Mouse (Mus musculus): ENCODE measurements at regions not wholly inside any gene's neighbourhood (a gene's known extent, or its start where the extent isn't known, plus 50 kb on each side); places are given as distances from the start of the nearest gene placed in this dataset.

DNA sequence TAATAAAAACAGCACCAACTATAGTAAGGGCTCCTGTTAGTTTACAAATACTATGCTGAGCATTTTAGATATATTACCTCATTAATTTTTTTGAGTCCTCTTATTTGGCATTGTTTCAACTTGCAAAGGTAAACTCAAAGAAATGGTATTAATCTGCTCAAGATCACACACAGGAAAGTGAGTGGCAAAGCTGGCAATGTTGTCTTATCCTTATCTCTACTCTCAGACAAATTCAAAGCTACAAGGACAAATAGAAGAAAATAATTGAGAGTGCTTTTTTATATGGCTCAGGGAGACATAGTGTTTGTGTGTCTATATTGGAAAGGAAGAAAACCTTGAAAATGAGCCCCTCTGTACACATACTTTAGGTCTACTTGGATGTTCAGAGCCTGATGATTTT is 411.9 kb upstream of the Mgat4c start:
- no peak for DNase-seq (ENCODE audit: extremely low spot score in 1 of 2, low spot score in 1 of 2)

DNA sequence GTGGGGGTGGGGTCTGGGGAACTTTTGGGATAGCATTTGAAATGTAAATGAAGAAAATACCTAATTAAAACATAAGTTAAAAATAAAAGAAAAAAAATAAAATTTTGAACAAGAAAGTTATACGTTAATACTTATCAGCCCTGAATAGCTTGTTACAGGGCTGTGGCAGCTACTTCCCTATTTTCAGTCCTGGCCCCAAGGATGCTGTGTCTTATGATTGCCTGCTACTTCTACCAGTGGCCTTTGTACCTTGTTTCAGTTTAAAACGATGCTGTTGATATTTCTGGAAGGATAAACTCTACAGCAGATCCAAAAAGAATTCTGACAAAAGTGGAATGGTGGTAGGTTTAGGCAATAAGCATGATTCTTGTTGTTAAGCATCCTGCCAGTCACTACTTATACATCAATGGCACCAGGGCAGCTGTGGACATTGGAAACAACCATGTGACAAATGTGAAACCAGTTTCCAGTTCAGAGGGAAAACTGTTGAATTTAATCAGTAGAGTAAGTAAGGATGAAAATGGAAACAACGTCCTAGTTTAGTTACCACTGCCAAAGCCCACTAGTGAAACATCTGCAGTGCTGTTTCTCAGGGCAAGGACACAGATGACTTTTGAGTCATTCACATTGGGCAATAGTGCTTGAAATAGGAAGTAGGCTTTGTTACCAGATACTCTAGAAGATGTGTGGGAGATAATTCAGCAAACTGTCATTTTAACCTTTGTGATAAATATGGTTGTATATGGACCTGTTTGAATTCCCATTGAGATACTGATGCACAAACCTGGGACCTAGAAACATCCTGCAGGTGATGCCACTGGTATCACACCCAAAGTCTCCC is 409.6 kb upstream of the Mgat4c start:
- DNase-seq (ENCODE audit: extremely low spot score in 1 of 2, low spot score in 1 of 2), result no peak

DNA sequence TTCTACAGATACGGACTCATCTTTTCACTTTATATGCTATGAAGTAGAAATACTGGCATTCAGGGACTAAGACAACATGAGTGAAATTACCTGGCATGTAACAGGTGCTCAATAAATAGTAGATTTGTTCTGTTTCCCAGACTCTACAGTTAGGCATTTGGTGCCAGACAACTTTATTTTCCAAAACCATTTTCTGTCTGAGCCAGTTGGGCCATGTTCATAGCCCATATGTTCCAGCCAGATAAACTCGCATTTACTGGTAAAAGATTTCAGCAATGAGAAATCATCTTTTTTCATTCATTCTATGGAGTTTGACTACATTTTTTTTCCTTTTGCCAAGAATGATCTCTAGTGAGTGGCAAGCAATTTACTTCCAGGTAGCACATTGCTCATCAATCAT is 393.2 kb upstream of the Mgat4c start:
- DNase-seq (ENCODE audit: extremely low spot score in 1 of 2, low spot score in 1 of 2), result no peak

DNA sequence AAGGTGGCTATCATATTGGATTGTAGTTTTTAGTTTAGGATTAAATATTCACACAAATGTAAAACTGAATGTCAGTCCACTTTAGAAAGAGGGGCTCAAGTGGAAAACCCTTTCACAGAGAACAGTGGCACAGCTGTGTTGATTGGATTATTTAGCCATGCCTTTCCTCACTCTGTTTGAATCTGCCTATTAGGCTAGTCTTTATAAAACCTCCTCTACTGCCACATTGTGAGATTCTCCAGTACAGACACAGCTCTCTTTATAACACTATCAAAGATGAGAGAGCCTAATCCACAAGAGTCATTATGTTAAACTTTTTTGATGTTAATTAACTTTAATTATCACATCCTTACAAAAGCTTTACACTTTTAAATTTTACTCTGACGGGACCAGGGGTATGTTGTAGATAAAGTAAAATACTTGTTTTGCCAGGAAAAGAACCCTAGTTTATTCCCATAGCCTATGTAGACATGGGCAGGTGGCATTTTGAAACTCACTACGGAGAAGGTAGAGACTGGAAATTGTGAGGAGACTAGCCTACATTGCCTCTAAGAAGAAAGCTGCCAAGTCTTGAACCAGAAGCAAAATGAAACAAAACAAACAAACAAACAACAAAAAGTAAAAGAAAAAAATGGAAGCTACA is 379.0 kb upstream of the Mgat4c start:
- no peak for DNase-seq (ENCODE audit: extremely low spot score in 1 of 2, low spot score in 1 of 2)

DNA sequence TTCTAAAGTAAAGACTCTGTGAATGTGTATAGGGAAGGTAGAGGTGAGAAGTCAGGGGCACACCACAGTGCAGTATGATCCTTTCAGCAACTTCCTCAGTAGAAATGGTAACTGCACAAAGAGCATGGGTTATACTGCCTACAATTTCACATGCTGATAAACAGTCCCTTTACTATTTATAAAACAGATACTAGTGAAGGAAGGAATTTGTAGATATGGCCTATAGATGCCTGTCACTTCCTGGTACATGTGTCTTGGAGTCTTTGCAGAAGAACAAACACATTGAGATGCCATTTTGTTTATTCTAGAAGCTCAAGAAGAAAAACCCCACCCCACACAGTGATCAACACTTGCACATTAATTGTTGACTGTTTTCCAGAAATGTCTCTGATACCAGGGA is 377.2 kb upstream of the Mgat4c start:
- no peak for DNase-seq (ENCODE audit: extremely low spot score in 1 of 2, low spot score in 1 of 2)

DNA sequence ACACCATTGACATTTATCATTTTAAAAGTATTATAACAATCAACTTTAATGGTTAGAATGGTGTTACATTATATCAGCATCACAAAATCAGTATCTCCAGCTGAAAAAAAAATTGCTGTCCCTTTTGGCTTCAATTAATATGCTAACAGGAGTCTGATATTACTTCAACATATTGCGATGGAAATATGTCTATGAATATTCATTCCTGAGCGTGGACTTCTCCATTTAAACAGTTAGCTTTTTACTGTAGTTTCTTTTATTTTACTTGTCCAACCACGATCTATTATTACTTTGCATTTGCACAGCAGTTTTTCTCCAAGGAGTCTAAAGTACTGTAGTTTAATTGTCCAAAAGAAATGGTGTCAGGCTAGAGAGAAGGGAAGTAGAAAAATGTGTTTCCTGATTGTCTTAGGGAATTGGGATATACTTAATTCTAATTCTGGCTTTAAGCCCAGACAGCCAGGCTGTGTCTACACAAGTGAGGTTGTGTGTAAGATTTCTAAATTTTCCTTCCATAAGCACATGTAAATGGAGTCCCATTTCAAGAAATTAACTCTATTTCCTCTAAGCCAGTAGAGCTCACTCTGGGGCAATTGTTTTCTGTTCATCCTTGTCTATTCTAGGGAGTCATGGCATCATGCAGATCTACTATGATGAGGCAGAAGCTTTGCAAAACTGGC is 364.5 kb upstream of the Mgat4c start:
- DNase-seq (ENCODE audit: extremely low spot score in 1 of 2, low spot score in 1 of 2), result peak in 1 of 2 experiments; percentile 8

DNA sequence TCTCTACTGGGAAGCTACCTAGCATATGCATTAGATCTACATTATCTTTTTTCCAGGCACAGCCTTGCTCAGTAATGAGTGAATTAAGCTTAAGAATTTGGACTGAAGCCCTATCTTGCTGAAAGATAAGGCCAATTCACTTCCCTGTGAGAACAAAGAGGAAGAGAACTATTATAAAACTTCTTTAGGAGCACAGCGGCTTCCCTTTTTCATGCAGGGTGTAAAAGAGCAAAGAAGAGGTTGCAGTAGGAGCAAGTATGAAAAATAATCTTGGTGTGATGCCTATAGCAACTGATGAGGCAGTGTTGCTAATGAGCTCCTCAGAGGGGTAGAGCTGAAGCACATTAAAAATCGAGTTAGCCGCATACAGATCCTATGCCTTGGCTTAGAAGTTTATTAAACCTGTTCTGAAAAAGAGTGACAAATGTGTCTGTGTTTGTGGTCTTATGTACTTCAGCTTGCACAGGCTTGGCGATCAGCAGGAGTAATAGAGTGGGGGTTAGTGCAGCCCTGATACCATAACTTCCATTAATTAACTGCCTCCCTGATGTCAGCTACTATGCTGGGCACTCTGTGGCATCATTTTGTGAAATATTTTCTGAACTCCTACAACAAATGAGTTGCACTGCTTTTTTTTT is 360.1 kb upstream of the Mgat4c start:
- DNase-seq (ENCODE audit: extremely low spot score in 1 of 2, low spot score in 1 of 2), result no peak

DNA sequence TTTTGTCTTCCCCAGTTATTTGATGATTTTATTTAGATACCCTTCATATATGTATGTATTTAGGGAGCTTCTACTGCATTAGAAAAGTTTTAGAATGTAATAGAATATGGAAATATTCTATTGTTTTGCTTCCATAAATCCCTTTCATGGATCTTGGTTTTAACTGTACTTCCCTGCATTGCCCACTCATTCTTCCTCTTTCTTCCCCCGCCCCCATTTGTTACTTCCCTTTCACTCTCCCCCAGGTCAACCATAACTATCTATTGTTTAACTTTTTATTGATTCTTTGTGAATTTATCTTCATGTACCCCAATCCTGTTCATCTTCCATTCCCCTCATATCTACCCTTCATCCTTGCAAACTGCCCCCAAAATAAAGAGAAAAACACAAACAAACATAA is 356.8 kb upstream of the Mgat4c start:
- DNase-seq (ENCODE audit: extremely low spot score in 1 of 2, low spot score in 1 of 2), result no peak

DNA sequence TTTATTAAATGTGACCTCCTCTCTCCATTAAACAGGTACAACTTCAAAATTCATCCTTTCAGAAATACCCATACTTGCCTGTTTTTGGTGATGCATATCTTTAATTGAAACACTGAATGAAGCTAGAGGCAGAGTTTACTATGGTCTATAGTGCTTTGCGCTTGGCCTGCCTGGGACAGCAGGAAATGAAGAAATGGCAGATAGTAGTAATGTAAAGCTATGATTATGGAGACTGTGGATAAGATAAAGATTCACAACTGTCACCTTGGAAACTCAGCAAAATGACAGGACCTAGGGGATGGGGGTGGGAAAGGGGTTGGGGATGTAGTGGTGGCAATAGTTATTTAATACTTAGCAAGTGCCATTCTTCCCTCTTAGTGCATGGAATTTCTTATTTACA is 352.7 kb upstream of the Mgat4c start:
- no peak for DNase-seq (ENCODE audit: extremely low spot score in 1 of 2, low spot score in 1 of 2)

DNA sequence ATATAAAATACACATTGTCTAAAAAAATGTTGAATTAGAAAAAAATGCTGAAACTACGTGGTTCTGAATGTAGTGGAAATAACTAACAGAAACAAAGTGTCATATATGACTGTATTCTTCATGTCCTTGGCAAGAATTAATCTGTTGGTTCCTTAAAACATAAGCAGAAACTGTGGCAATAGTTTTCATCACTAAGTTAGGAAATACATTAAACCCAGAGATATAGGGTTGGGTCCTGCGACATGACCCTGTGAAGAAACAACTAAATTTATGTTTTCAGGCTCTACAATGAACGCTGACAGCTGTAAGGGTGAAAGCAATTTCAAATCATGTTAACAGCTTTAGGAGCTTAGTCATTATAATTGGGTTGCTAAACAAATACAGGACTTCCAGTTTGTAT is 351.2 kb upstream of the Mgat4c start:
- DNase-seq (ENCODE audit: extremely low spot score in 1 of 2, low spot score in 1 of 2), result no peak

DNA sequence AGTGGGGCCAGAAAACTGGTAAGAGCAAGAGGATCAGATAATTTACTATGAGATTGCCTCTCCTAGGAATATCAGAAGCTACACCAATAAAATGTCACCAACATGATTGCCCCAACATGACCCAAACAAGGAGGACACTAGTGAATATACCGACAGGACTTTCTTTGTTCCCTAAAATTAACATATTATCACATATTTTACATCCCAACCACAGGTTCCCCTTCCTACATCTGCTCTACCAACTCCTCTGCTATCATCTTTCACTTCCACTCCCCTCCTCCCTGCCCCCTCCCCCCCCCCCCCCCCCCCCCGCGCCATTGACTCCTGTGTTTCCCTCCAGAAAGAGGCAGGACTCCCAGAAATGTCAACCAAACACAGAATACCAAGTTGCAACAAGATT is 346.2 kb upstream of the Mgat4c start:
- DNase-seq (ENCODE audit: extremely low spot score in 1 of 2, low spot score in 1 of 2), result no peak

DNA sequence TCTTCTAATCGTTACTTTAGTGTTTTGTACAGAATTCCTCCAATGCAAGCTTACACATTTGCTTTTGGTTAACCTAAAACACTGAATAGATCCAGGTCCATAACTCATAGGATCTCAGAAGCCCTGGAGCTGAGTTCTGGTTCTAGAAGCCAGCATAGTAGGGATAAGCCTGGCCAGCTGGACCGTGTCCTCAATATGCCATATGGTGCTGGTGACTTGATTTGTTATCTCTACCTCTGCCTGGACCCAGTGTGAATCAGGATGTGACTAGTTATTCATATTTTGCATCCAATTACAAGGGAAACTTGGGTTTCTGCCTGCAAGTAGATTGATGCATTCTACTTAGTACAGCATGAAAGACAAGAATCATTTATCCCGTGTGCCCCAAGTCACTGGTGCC is 341.7 kb upstream of the Mgat4c start:
- no peak for DNase-seq (ENCODE audit: extremely low spot score in 1 of 2, low spot score in 1 of 2)

DNA sequence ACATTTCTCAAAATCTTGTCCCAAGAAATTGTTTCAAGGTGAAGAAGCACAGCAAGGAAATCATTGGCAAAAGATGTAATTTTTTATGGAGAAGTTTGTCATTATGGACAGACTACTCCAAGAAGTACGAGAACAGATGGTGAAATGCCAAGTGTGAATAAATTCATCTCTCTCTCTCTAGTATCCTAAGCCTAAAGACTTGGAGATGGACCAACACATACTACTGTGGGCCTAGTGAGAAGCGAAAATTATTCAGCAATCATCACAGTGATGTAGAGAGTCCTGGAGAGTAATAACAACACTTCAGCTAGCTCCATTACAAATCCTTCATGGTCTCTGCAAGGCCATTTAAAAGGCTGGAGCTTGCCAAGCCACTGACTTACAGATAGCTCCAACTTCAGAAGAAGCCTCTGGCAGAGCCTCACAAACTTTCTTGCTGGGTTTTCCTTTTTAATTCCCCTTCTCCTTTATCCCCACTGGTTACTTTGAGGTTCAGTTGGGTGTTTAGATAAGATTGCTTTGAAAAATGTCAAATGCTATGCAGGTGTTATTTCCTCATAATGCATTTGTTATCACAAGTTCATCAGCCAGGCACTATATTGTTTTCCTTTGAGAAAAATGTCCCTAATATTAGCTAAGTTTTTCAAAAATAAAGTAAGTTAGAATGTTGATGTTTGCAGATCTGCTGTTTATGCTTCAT is 330.9 kb upstream of the Mgat4c start:
- peak; percentile 4 to 58 for DNase-seq (ENCODE audit: extremely low spot score in 1 of 2, low spot score in 1 of 2)

DNA sequence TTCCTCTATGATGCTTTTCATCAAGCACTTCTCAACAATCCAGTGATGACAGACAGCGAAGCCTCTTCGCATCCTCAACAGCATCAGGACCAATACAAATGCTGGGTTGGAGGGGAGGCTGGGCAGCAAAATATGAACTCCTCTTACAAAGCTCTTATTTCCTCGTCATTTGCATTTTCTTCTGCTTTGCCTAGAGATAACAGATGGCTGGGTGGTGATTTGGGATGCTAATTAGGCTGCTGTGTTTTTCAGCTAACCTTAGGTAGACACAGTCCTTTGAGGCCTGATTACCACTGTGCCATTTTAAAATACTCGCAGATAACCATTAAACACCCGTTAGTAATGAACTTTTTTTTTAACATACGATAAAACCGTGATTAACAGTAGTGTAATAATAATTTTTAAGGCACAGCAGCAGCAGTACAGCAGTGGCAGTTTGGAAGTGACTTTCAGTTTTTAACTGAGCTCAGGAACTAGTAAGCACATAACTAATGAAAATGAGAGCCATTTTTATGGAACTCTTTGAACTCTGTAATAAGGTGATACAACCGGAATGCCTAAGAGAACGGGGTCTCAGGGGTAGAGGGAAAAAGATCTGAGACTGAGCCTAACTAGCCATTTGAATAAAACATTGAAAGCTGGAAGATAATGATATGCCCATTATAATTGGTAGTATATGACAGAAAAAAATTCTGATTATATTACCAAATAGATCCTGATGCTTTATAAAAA is 307.3 kb upstream of the Mgat4c start:
- peak in 1 of 2 experiments; percentile 23 for DNase-seq (ENCODE audit: extremely low spot score in 1 of 2, low spot score in 1 of 2)

DNA sequence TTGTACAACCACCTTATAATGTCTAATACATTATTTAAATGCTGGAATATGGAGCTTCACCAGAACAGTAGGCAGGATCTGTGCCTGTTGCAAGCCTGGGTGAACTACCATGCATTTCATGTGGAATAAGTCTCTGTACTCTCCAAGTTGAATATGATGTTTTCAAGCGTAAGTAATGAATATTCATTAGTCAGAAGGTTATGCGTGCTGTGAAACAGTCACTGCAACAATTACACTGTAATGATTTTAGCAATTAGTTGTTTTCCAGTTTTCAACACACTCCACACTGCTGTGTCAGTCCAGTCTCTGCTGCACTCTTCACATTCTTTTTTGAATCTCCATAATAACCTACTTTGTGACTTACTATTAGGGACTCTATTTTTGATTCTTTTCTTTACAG is 287.9 kb upstream of the Mgat4c start:
- DNase-seq (ENCODE audit: extremely low spot score in 1 of 2, low spot score in 1 of 2), result no peak

DNA sequence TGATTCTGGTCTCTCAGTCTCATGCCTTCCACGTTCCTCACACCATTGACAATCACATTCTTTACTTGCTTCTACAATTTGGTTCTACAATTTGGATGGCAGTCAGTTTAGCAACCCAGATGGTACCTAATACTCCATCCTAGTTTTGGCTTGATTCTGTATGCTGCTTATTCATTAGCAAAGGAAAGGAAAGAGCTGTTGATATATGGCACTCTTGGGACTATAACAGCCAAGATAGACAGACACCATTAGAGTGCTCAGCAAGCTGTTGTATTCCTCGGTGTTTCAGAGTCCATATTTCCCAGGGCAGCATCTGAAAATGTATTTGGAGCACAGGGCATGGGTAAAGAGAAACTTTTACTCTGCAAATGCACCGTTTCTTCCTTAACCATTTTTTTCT is 282.1 kb upstream of the Mgat4c start:
- no peak for DNase-seq (ENCODE audit: extremely low spot score in 1 of 2, low spot score in 1 of 2)

DNA sequence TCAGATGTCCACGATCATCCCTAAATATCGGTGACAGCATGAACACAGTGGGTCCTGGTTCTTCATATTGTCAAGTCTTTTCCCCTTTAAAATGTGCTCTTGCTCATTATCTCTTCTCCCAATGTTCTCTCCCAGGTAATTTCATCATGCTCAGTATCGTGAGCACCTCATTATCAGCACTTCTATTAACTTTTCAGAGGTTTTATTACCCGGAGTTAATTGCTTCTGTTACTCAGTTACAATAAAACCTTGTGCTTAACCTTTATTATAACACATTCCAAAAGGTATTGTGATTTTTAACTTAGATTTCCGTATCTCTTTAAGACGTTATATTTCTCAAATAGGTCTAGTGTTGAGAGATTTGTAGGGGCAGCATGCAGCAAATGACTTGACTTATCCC is 266.0 kb upstream of the Mgat4c start:
- no peak for DNase-seq (ENCODE audit: extremely low spot score in 1 of 2, low spot score in 1 of 2)

DNA sequence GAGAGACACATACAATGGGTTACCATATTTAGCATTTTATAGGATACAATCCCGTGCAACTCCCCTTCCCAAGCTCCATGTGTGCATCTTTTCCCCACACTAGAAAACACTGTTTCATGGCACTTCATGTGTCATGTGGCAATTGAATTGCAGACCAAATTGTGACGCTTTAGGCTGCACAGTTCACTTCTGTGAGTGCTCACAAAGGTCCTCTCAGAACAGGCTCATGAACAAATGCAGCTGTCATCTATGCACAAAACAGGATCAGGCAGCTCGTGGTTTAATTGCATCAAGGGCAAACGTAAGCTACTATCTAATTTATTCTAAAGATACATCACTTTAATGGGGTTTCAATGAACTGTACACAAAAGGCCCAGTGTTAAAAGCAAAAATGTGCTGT is 258.7 kb upstream of the Mgat4c start:
- DNase-seq (ENCODE audit: extremely low spot score in 1 of 2, low spot score in 1 of 2), result no peak
